Mouse (Mus musculus) frontal cortex, postnatal 10 days (tissue): ENCODE measurements at regions not wholly inside any gene's neighbourhood (a gene's known extent, or its start where the extent isn't known, plus 50 kb on each side); places are given as distances from the start of the nearest gene placed in this dataset.

Experiments used
- DNase-seq, 2 experiments: peaks; one replicate each; pipeline ENCODE4 v3.0.0; 2022; ENCODE audit warnings: low spot score in 2 of 2, mixed read lengths in 1 of 2

DNA sequence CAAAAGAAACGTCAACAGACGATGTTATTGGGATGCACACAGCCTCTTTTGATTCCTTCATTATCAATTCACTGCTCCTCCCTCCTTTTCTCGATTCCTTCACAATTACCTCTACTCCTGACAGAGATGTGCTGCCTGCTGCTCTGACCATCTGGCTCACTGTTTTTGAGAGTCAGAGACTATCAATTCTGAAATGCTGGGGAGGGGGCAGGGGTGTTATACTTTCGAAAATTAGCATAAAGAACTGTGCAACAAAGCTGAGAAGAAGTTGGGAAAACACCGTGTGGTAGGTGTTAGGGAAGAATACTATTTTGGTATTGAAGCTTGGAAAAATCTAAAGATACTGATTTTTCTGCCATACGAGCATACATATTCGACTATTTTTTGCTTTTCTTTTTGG, 96.4 kb downstream of the Nedd1 start:
- peak in 1 of 2 experiments; percentile 29 for DNase-seq

DNA sequence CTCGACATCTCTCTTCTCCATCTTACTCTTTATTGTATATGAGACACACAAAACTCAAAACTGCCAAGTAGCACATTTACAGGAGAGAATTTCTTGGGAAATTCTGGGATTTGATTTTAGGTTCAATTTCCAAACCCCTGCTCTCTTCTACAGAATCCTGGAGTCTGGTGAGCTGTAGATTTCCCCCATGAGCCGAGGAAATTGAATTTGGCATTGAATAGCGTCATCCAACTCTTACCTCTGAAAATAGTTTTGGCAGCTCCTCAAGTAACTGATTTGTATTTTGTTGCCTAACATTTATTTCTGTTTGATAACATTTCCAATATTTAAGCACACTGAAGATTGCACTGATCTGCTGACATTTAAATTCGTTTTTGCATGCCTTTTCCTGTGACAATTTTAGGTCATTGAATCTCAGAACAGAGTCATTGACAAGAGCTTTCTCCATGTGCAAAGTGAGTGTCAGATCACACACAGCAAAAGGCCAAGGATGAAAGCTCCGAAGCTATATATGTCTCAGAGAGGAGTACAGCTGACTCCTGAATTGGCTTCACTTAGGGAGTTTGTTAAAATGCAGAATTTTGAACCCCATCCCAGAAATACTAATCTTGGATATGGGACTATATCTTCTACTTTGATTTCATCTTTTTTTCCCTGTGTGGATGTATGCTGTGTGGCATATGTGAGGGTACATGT, 106.4 kb downstream of the Nedd1 start:
- DNase-seq, result no peak

- no peak for DNase-seq
Observed at GRCm38 (mm10) chr10:92614341-92614740, 107.9 kb downstream of the Nedd1 start.

GRCm38 (mm10) chr10:92611060-92611459, 111.2 kb downstream of the Nedd1 start:
- no peak for DNase-seq

- no peak for DNase-seq
Observed at GRCm38 (mm10) chr10:92606761-92607160, 115.5 kb downstream of the Nedd1 start.

GRCm38 (mm10) chr10:92605646-92606045, 116.6 kb downstream of the Nedd1 start:
- no peak for DNase-seq

- DNase-seq, result no peak
Observed at GRCm38 (mm10) chr10:92600116-92600515, 122.1 kb downstream of the Nedd1 start.

- DNase-seq, result no peak
Observed at GRCm38 (mm10) chr10:92595496-92596355, 126.5 kb downstream of the Nedd1 start.

DNA sequence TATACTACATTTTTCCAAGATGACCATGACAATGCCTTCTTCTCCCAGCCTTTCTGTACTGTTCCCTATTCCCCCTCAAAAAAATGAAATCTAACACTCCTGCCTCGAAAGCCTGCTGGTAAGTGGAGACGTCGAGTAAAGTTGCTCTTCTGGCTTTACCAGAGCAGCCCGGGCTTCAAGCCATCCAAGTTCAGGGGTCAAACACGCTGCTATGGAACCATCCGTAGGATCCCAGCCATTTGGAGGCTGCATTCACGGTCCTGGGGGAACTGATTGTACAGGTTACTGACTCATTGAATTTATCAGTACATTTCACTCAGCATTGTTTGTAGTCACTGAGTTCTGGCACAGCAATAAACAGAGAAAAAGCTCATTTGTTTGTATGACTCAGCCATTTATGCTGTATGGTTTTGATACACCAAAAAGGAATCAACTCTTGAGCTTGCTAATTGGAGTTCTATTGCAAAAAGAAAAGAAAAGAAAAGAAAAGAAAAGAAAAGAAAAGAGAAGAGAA, 128.2 kb downstream of the Nedd1 start:
- no peak for DNase-seq

DNA sequence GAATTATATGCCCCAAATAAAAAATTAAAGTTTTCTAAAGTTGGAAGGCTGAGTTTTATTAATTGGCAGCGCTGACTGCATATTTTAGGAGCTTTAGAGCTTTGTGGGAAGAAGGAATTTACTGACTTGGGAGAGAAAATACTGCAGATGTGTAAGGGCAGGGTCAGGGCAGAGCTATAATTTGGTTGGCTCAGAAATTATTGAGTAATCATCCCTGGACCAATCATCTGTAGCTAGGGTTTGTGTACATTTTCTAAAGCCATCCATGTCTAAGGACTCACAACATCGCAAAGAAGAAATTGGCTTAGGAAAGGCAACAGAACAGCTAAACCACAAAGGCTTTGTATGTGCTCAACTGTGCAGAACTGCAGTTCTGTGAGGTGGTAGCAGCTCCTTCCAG, 143.3 kb downstream of the Nedd1 start:
- no peak for DNase-seq

DNA sequence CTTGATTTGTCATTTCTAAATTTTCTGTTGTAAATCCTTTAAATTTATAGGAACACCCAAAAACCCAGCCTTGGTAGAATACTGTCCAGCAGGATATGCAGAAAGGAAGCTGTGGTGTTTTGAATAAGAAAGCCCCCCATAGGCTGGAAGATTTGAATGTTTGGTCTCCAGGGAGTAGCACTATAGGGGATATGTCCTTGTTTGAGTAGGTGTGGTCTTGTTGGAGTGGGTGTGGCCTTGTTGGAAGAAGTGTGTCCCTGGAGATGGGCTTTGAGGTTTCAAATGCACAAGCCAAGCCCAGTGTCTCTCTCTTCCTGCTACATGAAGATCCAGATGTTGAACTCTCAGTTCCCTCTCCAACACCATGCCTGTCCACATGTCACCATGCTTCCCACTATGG, 151.7 kb downstream of the Nedd1 start:
- no peak for DNase-seq

GRCm38 (mm10) chr10:92557463-92557862, 164.8 kb downstream of the Nedd1 start:
- DNase-seq, result no peak

DNA sequence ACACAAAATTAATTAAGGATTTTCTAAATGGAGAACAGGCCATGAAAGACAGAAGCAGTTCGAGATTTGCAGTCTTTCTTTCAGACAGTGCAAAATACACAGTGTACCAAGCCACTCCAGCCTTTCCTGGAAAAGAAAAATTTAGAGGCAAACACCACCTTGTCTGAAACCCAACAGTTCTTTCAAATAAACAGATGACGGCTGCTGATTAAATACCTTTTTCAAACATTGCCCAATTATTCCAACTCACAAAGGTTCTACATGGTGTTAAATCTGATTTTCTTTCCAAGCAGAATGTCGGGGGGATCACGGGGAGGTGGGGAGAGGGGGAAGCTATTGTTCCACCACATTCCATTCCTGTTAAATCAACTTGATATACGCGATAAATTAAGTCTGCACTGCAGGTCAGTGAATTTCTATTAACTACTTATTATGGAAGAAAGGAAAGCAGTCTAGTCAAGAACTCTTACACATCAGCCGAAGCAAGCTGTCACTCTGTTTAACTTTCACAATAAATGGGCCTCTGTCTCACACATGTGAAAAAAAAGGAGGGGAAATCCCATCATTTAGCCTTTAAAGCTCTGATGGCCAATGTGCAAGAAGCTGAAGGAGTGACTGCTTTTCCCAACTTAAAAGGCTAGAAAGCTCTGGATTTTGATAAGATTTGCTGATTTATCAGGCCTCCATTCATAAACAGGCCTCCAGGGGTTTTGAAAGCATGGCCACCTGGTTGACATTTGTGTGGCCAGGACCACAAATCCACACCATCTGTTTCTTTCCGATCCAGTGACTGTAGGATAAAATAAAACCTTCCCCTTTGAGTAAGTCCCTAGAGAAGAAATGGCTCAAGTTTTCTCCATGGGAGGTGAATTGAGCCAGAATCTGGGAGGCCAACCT, 165.4 kb downstream of the Nedd1 start:
- DNase-seq, result no peak

DNA sequence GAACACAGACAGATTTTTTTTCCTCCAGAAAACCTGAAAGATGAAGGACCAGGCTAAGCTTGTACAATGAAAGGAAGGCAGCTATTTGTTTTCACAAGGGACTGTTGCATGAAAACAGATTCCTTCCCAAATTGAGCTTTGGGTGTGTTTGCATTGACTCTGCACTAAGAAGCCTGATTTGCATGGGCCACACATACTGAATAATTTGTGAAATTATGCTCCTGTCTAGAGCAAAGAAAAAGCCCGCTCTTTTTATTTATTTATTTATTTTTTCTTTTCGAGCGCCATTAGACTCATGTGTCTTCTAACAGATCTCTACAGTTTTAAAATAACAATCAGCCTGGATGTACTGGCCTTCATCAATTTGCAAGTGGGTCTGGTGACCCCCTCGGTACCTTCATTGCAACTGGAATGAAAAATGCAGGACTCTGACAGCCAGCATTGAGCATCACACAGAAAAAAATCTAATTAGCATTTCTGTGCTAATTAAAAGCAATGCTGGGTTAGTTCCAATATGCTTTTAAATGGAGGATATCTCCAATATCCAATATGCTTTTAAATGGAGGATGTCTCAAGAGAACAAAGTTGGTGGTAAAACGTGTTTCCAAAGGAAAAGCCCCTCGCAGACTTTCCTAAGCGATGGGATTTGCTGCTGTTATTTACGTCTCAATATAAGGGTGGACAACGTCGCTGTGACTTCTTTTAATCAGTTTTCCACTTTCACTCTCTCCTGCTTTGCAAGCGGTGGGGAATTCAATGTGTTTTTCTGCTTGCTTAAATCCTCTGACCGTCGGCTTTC, 166.3 kb downstream of the Nedd1 start:
- DNase-seq, result no peak

DNA sequence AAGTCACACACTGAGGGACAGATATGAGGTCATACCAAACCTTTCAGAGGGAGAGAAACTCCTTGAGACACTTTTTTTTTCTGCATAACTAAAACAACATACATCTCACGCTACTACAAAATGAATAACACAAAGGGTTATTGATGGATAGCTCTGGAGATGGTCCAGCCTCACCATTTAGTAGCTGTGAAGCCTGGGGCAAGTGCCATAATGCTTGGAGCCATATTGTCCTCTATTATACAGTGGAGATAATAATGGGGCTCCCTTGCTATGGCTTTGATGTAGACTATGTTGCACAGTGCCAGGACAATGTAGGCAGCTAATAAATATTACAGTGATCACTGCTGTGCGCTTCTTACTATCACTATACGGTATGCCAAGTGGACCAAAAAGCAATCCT, 168.3 kb downstream of the Nedd1 start:
- no peak for DNase-seq

- no peak for DNase-seq
Observed at GRCm38 (mm10) chr10:92548875-92549586, 173.2 kb downstream of the Nedd1 start.

DNA sequence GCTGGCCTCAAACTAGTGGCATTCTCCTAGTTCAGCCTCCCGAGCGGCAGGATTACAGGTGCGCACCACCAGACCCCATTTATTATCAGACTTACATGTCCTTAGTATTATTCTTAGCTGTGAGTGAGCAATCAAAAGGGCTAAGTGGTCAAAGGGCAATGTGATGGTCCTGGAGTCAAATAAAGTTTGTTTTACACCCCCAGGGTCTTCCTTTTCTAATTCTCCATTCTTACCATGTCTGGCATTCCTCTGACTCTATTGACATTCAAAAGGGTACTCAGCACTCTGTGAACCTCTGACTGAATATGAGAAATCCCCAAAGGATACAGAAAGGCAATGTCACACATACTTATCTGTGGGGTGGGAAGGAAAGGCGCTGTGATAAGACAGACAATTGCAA, 183.8 kb downstream of the Nedd1 start:
- no peak for DNase-seq

DNA sequence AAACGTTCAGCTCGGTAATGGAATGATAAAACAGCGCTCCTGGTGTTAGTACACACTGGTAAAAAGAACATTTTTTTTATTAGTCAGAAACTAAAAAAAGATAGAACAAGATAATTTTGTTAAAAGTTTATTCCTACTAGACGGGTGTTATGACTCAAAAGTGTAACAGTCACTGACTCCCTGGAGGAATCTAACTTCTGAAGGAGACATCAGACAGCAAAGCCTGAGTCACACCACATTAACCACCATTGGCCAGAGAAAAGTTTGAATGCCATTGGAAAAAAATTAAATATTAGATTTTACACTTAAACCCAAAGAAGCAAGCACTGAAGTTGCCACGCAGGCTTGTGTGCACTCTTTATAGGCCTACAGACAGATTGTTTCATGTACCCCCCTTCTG, 205.3 kb downstream of the Nedd1 start:
- no peak for DNase-seq

- DNase-seq, result no peak
Observed at GRCm38 (mm10) chr10:92511769-92512168, 210.5 kb downstream of the Nedd1 start.

DNA sequence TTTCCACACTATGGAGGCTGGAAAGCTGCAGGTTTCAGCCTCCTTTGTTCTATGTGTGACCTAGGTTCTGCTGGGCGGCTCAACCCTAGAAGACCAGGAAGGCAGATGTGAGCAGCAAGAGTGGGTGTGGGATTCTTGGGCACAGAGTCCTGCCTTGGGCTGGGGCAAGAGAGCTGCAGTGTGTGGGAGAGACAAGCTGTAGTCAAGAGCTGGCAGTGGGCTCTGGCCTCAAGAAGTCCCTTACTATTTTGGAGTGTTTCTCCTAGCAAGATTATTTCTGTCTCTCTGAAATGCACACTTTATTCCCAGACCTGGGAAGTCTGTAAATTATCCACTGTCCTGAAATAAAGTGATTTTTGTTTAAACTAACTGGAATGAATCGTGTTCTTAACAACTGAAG, 211.5 kb downstream of the Nedd1 start:
- DNase-seq, result no peak
